Mouse (Mus musculus) heart, embryonic 16.5 days (tissue): ENCODE measurements around the gene Mgat4e. TPM values are rescaled to one million over a fixed set of nuclear protein-coding genes. Genes with fewer than 3 reads are reported as not detected.

Source experiments
- ATAC-seq: fragments of 200-750 bp; cut with Nextera tagmentation; replicated peaks from 2 replicates; pipeline ENCODE4 v1.8.0; 2017; ENCODE audit warnings: moderate number of reproducible peaks; ENCODE audit not compliant: insufficient read depth, low FRiP score; ENCODE audit errors: extremely low read depth
- H3K27ac ChIP-seq: fragments of 300-500 bp; sonication (generic); 2 replicates; pipeline ENCODE4 v1.5.1; 2014; ENCODE audit warnings: mild to moderate bottlenecking, low read length, control low read depth, moderate library complexity
- H3K27me3 ChIP-seq: fragments of 300-500 bp; sonication (generic); 2 replicates; pipeline ENCODE4 v1.6.1; 2014; ENCODE audit warnings: low read length, mixed read lengths; ENCODE audit not compliant: control insufficient read depth, insufficient read depth
- H3K36me3 ChIP-seq: fragments of 300-500 bp; sonication (generic); 2 replicates; pipeline ENCODE4 v1.6.1; 2014; ENCODE audit not compliant: control insufficient read depth, insufficient read depth
- H3K4me1 ChIP-seq: fragments of 300-500 bp; sonication (generic); 2 replicates; pipeline ENCODE4 v1.6.1; 2014; ENCODE audit warnings: low read length, mixed read lengths; ENCODE audit not compliant: control insufficient read depth, insufficient read depth
- H3K4me2 ChIP-seq: fragments of 300-500 bp; sonication (generic); 2 replicates; pipeline ENCODE4 v1.6.1; 2014; ENCODE audit warnings: low read depth, mild to moderate bottlenecking, control low read depth, low read length
- H3K4me3 ChIP-seq: fragments of 300-500 bp; sonication (generic); 2 replicates; pipeline ENCODE4 v1.5.1; 2014; ENCODE audit warnings: mild to moderate bottlenecking, control low read depth, low read length
- H3K9ac ChIP-seq: fragments of 300-500 bp; sonication (generic); 2 replicates; pipeline ENCODE4 v1.6.1; 2014; ENCODE audit warnings: low read length, control low read depth
- H3K9me3 ChIP-seq: fragments of 300-500 bp; sonication (generic); replicated peaks from 2 replicates; pipeline ENCODE4 v1.6.1; 2016; ENCODE audit warnings: low read length; ENCODE audit not compliant: control insufficient read depth
- WGBS: fragments of 180-500 bp; shearing (Covaris S2); extraction: QIAGEN DNeasy Blood & Tissue Kit; methylation state at CpG from one replicate; pipeline ENCODE4 v1.1.7; 2014; 5-methylcytosine and 5-hydroxymethylcytosine counted together
- polyA plus RNA-seq: library from polyadenylated mRNA; unstranded; fragments of >200 nt; fragmentation: Nextera tagmentation; extraction: Ambion mirVana; gene quantifications from 2 replicates; pipeline ENCODE4 v1.2.1, GENCODE M21; 2015

The Mgat4e gene
- polyA plus RNA-seq, 1 experiment from 2014 or later = not detected

DNA sequence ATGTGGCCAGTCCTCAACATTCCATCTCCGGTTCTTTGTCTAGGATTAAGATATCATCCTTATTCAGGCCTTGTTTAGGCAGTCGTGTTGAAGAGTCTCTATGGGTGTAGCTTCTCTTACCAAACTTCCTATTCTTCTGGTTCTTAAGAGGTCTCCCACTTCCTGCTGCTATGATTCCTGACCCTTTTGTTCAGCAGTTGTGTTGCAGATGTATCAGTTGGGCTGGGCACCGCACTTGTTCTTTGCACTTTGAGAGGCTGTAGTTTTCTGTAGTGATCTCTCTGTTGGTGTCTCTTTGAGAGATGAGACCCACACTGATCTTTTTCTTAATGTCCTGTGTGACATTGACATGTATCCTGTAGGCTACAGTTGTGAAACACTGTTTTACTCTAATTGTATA is 21.1 kb upstream of the Mgat4e start:
- Histone ChIP-seq H3K4me1 (peaks cover 17% of the 10 kb centered on the region), H3K4me3 (no peak overlapping the region), H3K27ac (no peak overlapping the region), H3K9ac (no peak overlapping the region), H3K9me3 (no peaks in the 10 kb centered on the region), H3K27me3 (no peaks in the 10 kb centered on the region), H3K36me3 (no peaks in the 10 kb centered on the region), H3K4me2 (no peak overlapping the region)
- no peak for ATAC-seq
- WGBS = 57% methylated on average over 3 of the region's 3 CpGs

- Histone ChIP-seq H3K27ac (no peak overlapping the region), H3K36me3 (no peaks in the 10 kb centered on the region), H3K4me3 (no peak overlapping the region), H3K9ac (no peak overlapping the region), H3K9me3 (no peaks in the 10 kb centered on the region), H3K27me3 (no peaks in the 10 kb centered on the region), H3K4me1 (peaks cover 18% of the 10 kb centered on the region), H3K4me2 (no peak overlapping the region)
- no peak for ATAC-seq
- WGBS = 90% methylated on average over 9 of the region's 9 CpGs
Measured at GRCm38 (mm10) chr1:134570171-134570570, 20.7 kb upstream of the Mgat4e start.

DNA sequence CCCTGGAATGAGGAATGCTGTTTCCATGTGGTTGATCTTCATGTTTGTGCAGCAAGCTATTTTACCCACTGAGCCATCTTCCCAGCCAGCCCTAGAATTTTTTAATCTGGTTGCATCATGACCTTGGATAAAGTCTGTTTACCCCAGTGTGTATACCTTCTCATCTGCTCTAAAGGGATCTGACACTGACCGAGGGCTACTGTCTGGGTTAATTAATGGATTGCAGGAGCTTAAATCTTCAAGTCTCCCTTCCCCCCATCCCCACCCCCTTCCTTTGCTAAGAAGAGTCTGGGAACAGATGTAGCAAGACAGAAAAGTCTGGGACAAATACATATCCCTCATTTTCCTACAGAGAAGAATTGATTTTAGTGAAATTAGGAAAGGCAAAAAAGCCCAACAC is 18.0 kb upstream of the Mgat4e start:
- Histone ChIP-seq H3K27ac (no peak overlapping the region), H3K36me3 (no peaks in the 10 kb centered on the region), H3K4me2 (no peak overlapping the region), H3K27me3 (no peaks in the 10 kb centered on the region), H3K4me1 (peaks cover 18% of the 10 kb centered on the region), H3K9me3 (no peaks in the 10 kb centered on the region), H3K4me3 (no peak overlapping the region), H3K9ac (no peak overlapping the region)
- ATAC-seq = no peak
- 53% methylated on average over 1 of the region's 1 CpGs for WGBS

GRCm38 (mm10) chr1:134563726-134564125 is 14.2 kb upstream of the Mgat4e start:
- H3K9ac ChIP-seq = no peak overlapping the region
- no peaks in the 10 kb centered on the region for H3K27me3 ChIP-seq
- H3K27ac ChIP-seq = no peak overlapping the region
- no peaks in the 10 kb centered on the region for H3K9me3 ChIP-seq
- WGBS = 90% methylated on average over 3 of the region's 3 CpGs
- H3K4me1 ChIP-seq = peaks cover 16% of the 10 kb centered on the region
- no peak overlapping the region for H3K4me3 ChIP-seq
- no peak overlapping the region for H3K4me2 ChIP-seq
- H3K36me3 ChIP-seq = no peaks in the 10 kb centered on the region
- no peak for ATAC-seq

DNA sequence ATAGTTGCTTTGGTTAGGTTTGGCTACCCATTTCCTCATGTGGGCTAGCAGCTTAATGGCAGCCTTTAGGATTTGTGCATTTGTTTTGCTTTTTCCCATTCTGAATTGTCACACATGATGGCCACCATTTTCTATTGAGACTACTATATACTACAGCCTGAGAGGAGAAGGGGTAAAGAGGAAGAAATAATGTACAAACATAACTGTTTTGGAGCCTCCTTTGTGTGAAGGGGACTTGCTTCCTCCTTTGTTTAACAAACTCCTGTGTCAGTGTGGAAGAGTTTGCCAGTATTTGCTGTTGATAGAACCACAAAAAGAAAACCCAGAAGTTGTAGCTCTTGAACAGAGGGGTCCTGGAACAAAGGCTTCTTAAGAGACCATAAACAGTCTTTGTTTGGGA is 13.0 kb upstream of the Mgat4e start:
- Histone ChIP-seq H3K36me3 (no peaks in the 10 kb centered on the region), H3K9me3 (no peaks in the 10 kb centered on the region), H3K4me2 (peak overlapping the region; percentile 87), H3K9ac (no peak overlapping the region), H3K27me3 (no peaks in the 10 kb centered on the region), H3K27ac (no peak overlapping the region), H3K4me1 (peaks cover 12% of the 10 kb centered on the region; the same call in 1 of the 2 replicates), H3K4me3 (peak overlapping the region; percentile 68; the same call in 1 of the 2 replicates)
- no peak for ATAC-seq

DNA sequence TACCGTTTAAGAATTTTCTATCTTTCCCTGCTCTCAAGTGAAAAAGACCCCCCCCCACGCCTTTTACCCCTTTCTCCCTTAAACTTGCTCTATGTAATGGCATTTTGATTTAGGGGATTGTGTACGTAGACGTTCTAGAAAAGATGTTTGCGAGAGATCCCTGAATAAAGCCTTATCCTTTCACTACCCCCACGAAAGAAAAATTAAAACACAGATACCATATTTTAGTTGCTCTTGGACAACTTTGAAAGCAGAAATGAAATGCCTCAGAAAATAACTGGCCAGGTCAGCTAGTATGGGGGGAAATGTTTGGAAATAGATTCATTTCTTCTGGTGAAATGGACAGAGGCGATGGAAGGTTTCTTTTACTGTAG is 12.3 kb upstream of the Mgat4e start:
- peaks cover 15% of the 10 kb centered on the region for H3K4me1 ChIP-seq
- no peak overlapping the region; the same call in 1 of the 2 replicates for H3K27ac ChIP-seq
- H3K9ac ChIP-seq = peak overlapping the region; percentile 82
- no peaks in the 10 kb centered on the region for H3K36me3 ChIP-seq
- no peaks in the 10 kb centered on the region for H3K27me3 ChIP-seq
- H3K4me2 ChIP-seq = peak overlapping the region; percentile 87
- ATAC-seq = no peak
- WGBS = 18% methylated on average over 7 of the region's 7 CpGs
- H3K4me3 ChIP-seq = peak overlapping the region; percentile 68
- H3K9me3 ChIP-seq = no peaks in the 10 kb centered on the region

- no peaks in the 10 kb centered on the region for H3K27me3 ChIP-seq
- peak overlapping the region; percentile 87 for H3K4me2 ChIP-seq
- no peaks in the 10 kb centered on the region for H3K36me3 ChIP-seq
- H3K4me3 ChIP-seq = peak overlapping the region; percentile 68
- peak overlapping the region; percentile 82 for H3K9ac ChIP-seq
- WGBS = under 1% methylated on average over 65 of the region's 76 CpGs
- H3K4me1 ChIP-seq = peaks cover 15% of the 10 kb centered on the region
- peak overlapping the region; percentile 89 for H3K27ac ChIP-seq
- no peaks in the 10 kb centered on the region for H3K9me3 ChIP-seq
- no peak for ATAC-seq
Measured at GRCm38 (mm10) chr1:134560801-134561769, 11.6 kb upstream of the Mgat4e start.

- Histone ChIP-seq H3K4me3 (peak overlapping the region; percentile 68), H3K9me3 (no peaks in the 10 kb centered on the region), H3K27ac (peak overlapping the region; percentile 89), H3K4me2 (peak overlapping the region; percentile 87), H3K9ac (peak overlapping the region; percentile 82), H3K27me3 (no peaks in the 10 kb centered on the region), H3K4me1 (peaks cover 16% of the 10 kb centered on the region), H3K36me3 (no peaks in the 10 kb centered on the region)
- WGBS = under 1% methylated on average over 48 of the region's 50 CpGs
- no peak for ATAC-seq
Measured at GRCm38 (mm10) chr1:134560396-134560795, 10.9 kb upstream of the Mgat4e start.

- Histone ChIP-seq H3K27me3 (no peaks in the 10 kb centered on the region), H3K36me3 (no peaks in the 10 kb centered on the region), H3K4me1 (peaks cover 18% of the 10 kb centered on the region), H3K4me2 (peak within 1 kb of the TSS; percentile 87), H3K9me3 (no peaks in the 10 kb centered on the region), H3K27ac (peak within 1 kb of the TSS; percentile 89), H3K9ac (peak within 1 kb of the TSS; percentile 82), H3K4me3 (peak within 1 kb of the TSS; percentile 68)
- 0 out of 2 replicates have a peak, but pooled peaks have one; percentile 5 for ATAC-seq
- 0% methylated on average over 34 of the region's 34 CpGs for WGBS
Measured at GRCm38 (mm10) chr1:134559976-134560375, 10.5 kb upstream of the Mgat4e start, which contains the start of gene Kdm5b. Gene Kdm5b, plus strand, starts transcription at chr1:134560171.
